Mouse (Mus musculus): ENCODE results near the gene Hexim1.

Gene Hexim1

GRCm38 (mm10) chr11:103144309-103145285 lies 28.6 kb downstream of the Hexim1 start:
- ChIA-PET CTCF (interaction anchor here in 3 of 4 experiments (0.6 to 5.2 kb wide), 5 partner anchors 12 to 42 kb away, joined by 3 to 30 read pairs (median 3); no protein-coding TSS in a partner anchor), POLR2A (interaction anchor here in 3 of 4 experiments (0.9 to 33.6 kb wide), 8 partner anchors 9 to 36 kb away, joined by 3 to 2603 read pairs (median 70); partner anchors contain the start of genes Hexim1 (in 3 of the 3), Hexim2 (in 2 of the 3), Acbd4 (in 1 of the 3) and Plcd3 (in 1 of the 3))

- ChIA-PET CTCF (interaction anchor here in 2 of 4 experiments (1.0 to 2.5 kb wide), 2 partner anchors 44 kb away, joined by 3 to 9 read pairs; no protein-coding TSS in a partner anchor), POLR2A (interaction anchor here (0.6 to 33.6 kb wide), 7 partner anchors 12 to 237 kb away, joined by 3 to 2603 read pairs (median 135); partner anchors contain the start of genes Hexim1 (in 2 of the 4), Hexim2 (in 2 of the 4), Acbd4 (in 1 of the 4) and Plcd3 (in 1 of the 4))
These were observed 30.4 kb downstream of the Hexim1 start for GRCm38 (mm10) chr11:103146386-103146785.

- POLR2A ChIA-PET = interaction anchor here in 3 of 4 experiments (0.6 to 33.6 kb wide), 13 partner anchors 9 to 1162 kb away, joined by 3 to 2603 read pairs (median 5); partner anchors contain the start of genes Acbd4 (in 2 of the 3), Hexim1 (in 2 of the 3), Hexim2 (in 2 of the 3) and Plcd3 (in 2 of the 3)
- CTCF ChIA-PET = interaction anchor here in 3 of 4 experiments (0.6 to 2.5 kb wide), 5 partner anchors 11 to 122 kb away, joined by 3 to 13 read pairs (median 7); no protein-coding TSS in a partner anchor
These were observed 31.7 kb downstream of the Hexim1 start for GRCm38 (mm10) chr11:103147766-103148165.

GRCm38 (mm10) chr11:103149771-103150170 lies 33.7 kb downstream of the Hexim1 start:
- CTCF ChIA-PET = interaction anchor here in 2 of 4 experiments (1.2 to 3.1 kb wide), 7 partner anchors 9 to 49 kb away, joined by 3 to 15 read pairs (median 3); partner anchors contain the start of genes Acbd4 (in 1 of the 2) and Plcd3 (in 1 of the 2)
- POLR2A ChIA-PET = interaction anchor here (0.7 to 33.6 kb wide), 16 partner anchors 8 to 266 kb away, joined by 3 to 2603 read pairs (median 10); partner anchors contain the start of genes Hexim1 (in 3 of the 4), Hexim2 (in 3 of the 4), Acbd4 (in 1 of the 4) and Plcd3 (in 1 of the 4)

- ChIA-PET POLR2A (interaction anchor here (0.5 to 10.2 kb wide), 50 partner anchors 8 to 385 kb away, joined by 3 to 265 read pairs (median 4); partner anchors contain the start of genes Hexim1 (in 4 of the 4), Acbd4 (in 3 of the 4), Hexim2 (in 3 of the 4) and Plcd3 (in 2 of the 4)), CTCF (interaction anchor here (0.5 to 2.7 kb wide), 80 partner anchors 7 to 728 kb away, joined by 3 to 87 read pairs (median 4); partner anchors contain the start of genes Acbd4 (in 3 of the 4), Hexim2 (in 3 of the 4), Plcd3 (in 3 of the 4) and Hexim1 (in 2 of the 4))
These were observed 42.8 kb downstream of the Hexim1 start for GRCm38 (mm10) chr11:103158621-103159478.

- ChIA-PET CTCF (interaction anchor here (0.6 to 6.2 kb wide), 24 partner anchors 8 to 478 kb away, joined by 3 to 80 read pairs (median 6); partner anchors contain the start of genes Acbd4 (in 1 of the 4), C1ql1 (in 1 of the 4), Fmnl1 (in 1 of the 4) and Hexim1 (in 1 of the 4)), POLR2A (interaction anchor here in 3 of 4 experiments (0.6 to 10.2 kb wide), 20 partner anchors 8 to 754 kb away, joined by 3 to 265 read pairs (median 8); partner anchors contain the start of genes Acbd4 (in 3 of the 3), Hexim1 (in 3 of the 3), Hexim2 (in 2 of the 3) and Plcd3 (in 2 of the 3))
These were observed 44.7 kb downstream of the Hexim1 start for GRCm38 (mm10) chr11:103160738-103161137.

GRCm38 (mm10) chr11:103161449-103161848 lies 45.4 kb downstream of the Hexim1 start:
- POLR2A ChIA-PET = interaction anchor here in 3 of 4 experiments (0.6 to 10.2 kb wide), 15 partner anchors 22 to 162 kb away, joined by 3 to 265 read pairs (median 7); partner anchors contain the start of genes Hexim1 (in 3 of the 3), Hexim2 (in 2 of the 3), Acbd4 (in 1 of the 3) and Map3k14 (in 1 of the 3)
- CTCF ChIA-PET = interaction anchor here (0.5 to 6.2 kb wide), 31 partner anchors 8 to 589 kb away, joined by 3 to 80 read pairs (median 5); partner anchors contain the start of genes Acbd4 (in 1 of the 4), C1ql1 (in 1 of the 4), Fmnl1 (in 1 of the 4) and Hexim1 (in 1 of the 4)

- ChIA-PET POLR2A (interaction anchor here in 3 of 4 experiments (0.6 to 10.2 kb wide), 13 partner anchors 11 to 248 kb away, joined by 3 to 265 read pairs (median 10); partner anchors contain the start of genes Hexim1 (in 3 of the 3), Hexim2 (in 2 of the 3), Acbd4 (in 1 of the 3) and Kif18b (in 1 of the 3)), CTCF (interaction anchor here (0.5 to 6.2 kb wide), 25 partner anchors 9 to 490 kb away, joined by 3 to 80 read pairs (median 6); partner anchors contain the start of genes Acbd4 (in 2 of the 4), Plcd3 (in 2 of the 4), Fmnl1 (in 1 of the 4) and Hexim1 (in 1 of the 4))
These were observed 46.1 kb downstream of the Hexim1 start for GRCm38 (mm10) chr11:103162132-103162531.

GRCm38 (mm10) chr11:103164391-103164790 lies 48.4 kb downstream of the Hexim1 start:
- ChIA-PET POLR2A (interaction anchor here (0.5 to 10.2 kb wide), 13 partner anchors 11 to 165 kb away, joined by 3 to 265 read pairs (median 6); partner anchors contain the start of genes Hexim1 (in 3 of the 4) and Hexim2 (in 1 of the 4)), CTCF (interaction anchor here in 2 of 4 experiments (0.8 to 6.2 kb wide), 6 partner anchors 10 to 300 kb away, joined by 3 to 80 read pairs (median 4); partner anchors contain the start of genes Acbd4 (in 1 of the 2) and Plcd3 (in 1 of the 2))

GRCm38 (mm10) chr11:103168690-103169390 lies 52.8 kb downstream of the Hexim1 start:
- ChIA-PET CTCF (interaction anchor here (0.5 to 3.8 kb wide), 68 partner anchors 10 to 512 kb away, joined by 3 to 43 read pairs (median 4); partner anchors contain the start of genes Map3k14 (in 2 of the 4), Acbd4 (in 1 of the 4), Adam11 (in 1 of the 4) and Plcd3 (in 1 of the 4)), POLR2A (interaction anchor here in 3 of 4 experiments (0.8 to 4.0 kb wide), 18 partner anchors 8 to 157 kb away, joined by 3 to 19 read pairs (median 4); partner anchors contain the start of gene Hexim1 (in 3 of the 3))

Data from embryonic stem cell, embryonic (primary cell).